Mouse (Mus musculus): ENCODE data around the gene Gprc5a. TPM values are rescaled to one million over a fixed set of nuclear protein-coding genes. Genes with fewer than 3 reads are reported as not detected.

Gprc5a gene
- polyA plus RNA-seq, 1 experiment from 2014 or later: 0.95 TPM

GRCm38 (mm10) chr6:135085703-135086102, 20.3 kb downstream of the Gprc5a start:
- H3K9ac ChIP-seq (ENCODE audit: low read length): no peak overlapping the region
- H3K27ac ChIP-seq (ENCODE audit: low read depth, low read length): no peak overlapping the region
- no peak overlapping the region for H3K4me3 ChIP-seq (ENCODE audit: low read depth, low read length)
- no peaks in the 10 kb centered on the region for H3K36me3 ChIP-seq (ENCODE audit: control insufficient read depth, insufficient read depth, low read length)
- 0 out of 2 replicates have a peak, but pooled peaks cover 3% of the 10 kb centered on the region for H3K4me1 ChIP-seq (ENCODE audit: control insufficient read depth, insufficient read depth, low read length)
- no peaks in the 10 kb centered on the region for H3K27me3 ChIP-seq (replicated peaks; ENCODE audit: control insufficient read depth, insufficient read depth, low read length)
- ATAC-seq (no peak), DNase-seq (ENCODE audit: low spot score) (no peak)
- no peak overlapping the region for H3K4me2 ChIP-seq (ENCODE audit: low read length)
- H3K9me3 ChIP-seq (replicated peaks; ENCODE audit: control insufficient read depth, low read length): no peaks in the 10 kb centered on the region
- WGBS: 86% methylated on average over 1 of the region's 1 CpGs

- Histone ChIP-seq H3K27me3 (replicated peaks; ENCODE audit: control insufficient read depth, insufficient read depth, low read length) (no peaks in the 10 kb centered on the region), H3K4me3 (ENCODE audit: low read depth, low read length) (no peak overlapping the region), H3K4me1 (ENCODE audit: control insufficient read depth, insufficient read depth, low read length) (0 out of 2 replicates have a peak, but pooled peaks cover 3% of the 10 kb centered on the region), H3K9ac (ENCODE audit: low read length) (peak overlapping the region; percentile 25; the same call in 1 of the 2 replicates), H3K27ac (ENCODE audit: low read depth, low read length) (no peak overlapping the region), H3K9me3 (replicated peaks; ENCODE audit: control insufficient read depth, low read length) (no peaks in the 10 kb centered on the region), H3K4me2 (ENCODE audit: low read length) (peak overlapping the region; percentile 40), H3K36me3 (ENCODE audit: control insufficient read depth, insufficient read depth, low read length) (no peaks in the 10 kb centered on the region)
- WGBS: 23% methylated on average over 19 of the region's 19 CpGs
- DNase-seq (ENCODE audit: low spot score): peak; percentile 93
- ATAC-seq: peak; percentile 86
Observed at GRCm38 (mm10) chr6:135087721-135088451, 22.4 kb downstream of the Gprc5a start.

GRCm38 (mm10) chr6:135089786-135090185, 24.3 kb downstream of the Gprc5a start:
- Histone ChIP-seq H3K4me1 (ENCODE audit: control insufficient read depth, insufficient read depth, low read length) (peaks cover 8% of the 10 kb centered on the region; the same call in 1 of the 2 replicates), H3K9ac (ENCODE audit: low read length) (no peak overlapping the region), H3K36me3 (ENCODE audit: control insufficient read depth, insufficient read depth, low read length) (no peaks in the 10 kb centered on the region), H3K4me3 (ENCODE audit: low read depth, low read length) (no peak overlapping the region), H3K27ac (ENCODE audit: low read depth, low read length) (no peak overlapping the region), H3K4me2 (ENCODE audit: low read length) (no peak overlapping the region), H3K27me3 (replicated peaks; ENCODE audit: control insufficient read depth, insufficient read depth, low read length) (no peaks in the 10 kb centered on the region), H3K9me3 (replicated peaks; ENCODE audit: control insufficient read depth, low read length) (no peaks in the 10 kb centered on the region)
- ATAC-seq: no peak
- no peak for DNase-seq (ENCODE audit: low spot score)
- 17% methylated on average over 8 of the region's 8 CpGs for WGBS

GRCm38 (mm10) chr6:135090661-135091060, 25.2 kb downstream of the Gprc5a start:
- Histone ChIP-seq H3K4me1 (ENCODE audit: control insufficient read depth, insufficient read depth, low read length) (peaks cover 8% of the 10 kb centered on the region; the same call in 1 of the 2 replicates), H3K4me3 (ENCODE audit: low read depth, low read length) (no peak overlapping the region), H3K9ac (ENCODE audit: low read length) (no peak overlapping the region), H3K4me2 (ENCODE audit: low read length) (no peak overlapping the region), H3K36me3 (ENCODE audit: control insufficient read depth, insufficient read depth, low read length) (no peaks in the 10 kb centered on the region), H3K27me3 (replicated peaks; ENCODE audit: control insufficient read depth, insufficient read depth, low read length) (no peaks in the 10 kb centered on the region), H3K27ac (ENCODE audit: low read depth, low read length) (no peak overlapping the region), H3K9me3 (replicated peaks; ENCODE audit: control insufficient read depth, low read length) (no peaks in the 10 kb centered on the region)
- ATAC-seq: no peak
- 69% methylated on average over 4 of the region's 4 CpGs for WGBS
- no peak for DNase-seq (ENCODE audit: low spot score)

GRCm38 (mm10) chr6:135092798-135093470, 27.5 kb downstream of the Gprc5a start:
- WGBS: 73% methylated on average over 12 of the region's 12 CpGs
- Histone ChIP-seq H3K4me2 (ENCODE audit: low read length) (no peak overlapping the region), H3K27me3 (replicated peaks; ENCODE audit: control insufficient read depth, insufficient read depth, low read length) (no peaks in the 10 kb centered on the region), H3K27ac (ENCODE audit: low read depth, low read length) (peak overlapping the region; percentile 72), H3K36me3 (ENCODE audit: control insufficient read depth, insufficient read depth, low read length) (no peaks in the 10 kb centered on the region), H3K9me3 (replicated peaks; ENCODE audit: control insufficient read depth, low read length) (no peaks in the 10 kb centered on the region), H3K9ac (ENCODE audit: low read length) (no peak overlapping the region), H3K4me1 (ENCODE audit: control insufficient read depth, insufficient read depth, low read length) (peaks cover 8% of the 10 kb centered on the region; the same call in 1 of the 2 replicates), H3K4me3 (ENCODE audit: low read depth, low read length) (no peak overlapping the region)
- DNase-seq (ENCODE audit: low spot score) (peak; percentile 66), ATAC-seq (peak; percentile 85)

- Histone ChIP-seq H3K36me3 (ENCODE audit: control insufficient read depth, insufficient read depth, low read length) (no peaks in the 10 kb centered on the region), H3K9me3 (replicated peaks; ENCODE audit: control insufficient read depth, low read length) (no peaks in the 10 kb centered on the region), H3K4me2 (ENCODE audit: low read length) (no peak overlapping the region), H3K4me3 (ENCODE audit: low read depth, low read length) (no peak overlapping the region), H3K4me1 (ENCODE audit: control insufficient read depth, insufficient read depth, low read length) (no peaks in the 10 kb centered on the region), H3K9ac (ENCODE audit: low read length) (no peak overlapping the region), H3K27me3 (replicated peaks; ENCODE audit: control insufficient read depth, insufficient read depth, low read length) (no peaks in the 10 kb centered on the region), H3K27ac (ENCODE audit: low read depth, low read length) (no peak overlapping the region)
- WGBS: 78% methylated on average over 15 of the region's 15 CpGs
- no peak for DNase-seq (ENCODE audit: low spot score)
- no peak for ATAC-seq
Observed at GRCm38 (mm10) chr6:135100787-135101472, 35.5 kb downstream of the Gprc5a start.

GRCm38 (mm10) chr6:135102736-135103303, 37.4 kb downstream of the Gprc5a start:
- H3K4me1 ChIP-seq (ENCODE audit: control insufficient read depth, insufficient read depth, low read length): no peaks in the 10 kb centered on the region
- no peaks in the 10 kb centered on the region for H3K27me3 ChIP-seq (replicated peaks; ENCODE audit: control insufficient read depth, insufficient read depth, low read length)
- no peak overlapping the region for H3K4me2 ChIP-seq (ENCODE audit: low read length)
- ATAC-seq (no peak), DNase-seq (ENCODE audit: low spot score) (no peak)
- H3K4me3 ChIP-seq (ENCODE audit: low read depth, low read length): no peak overlapping the region
- no peak overlapping the region for H3K27ac ChIP-seq (ENCODE audit: low read depth, low read length)
- WGBS: 85% methylated on average over 5 of the region's 5 CpGs
- H3K36me3 ChIP-seq (ENCODE audit: control insufficient read depth, insufficient read depth, low read length): no peaks in the 10 kb centered on the region
- H3K9me3 ChIP-seq (replicated peaks; ENCODE audit: control insufficient read depth, low read length): no peaks in the 10 kb centered on the region
- no peak overlapping the region for H3K9ac ChIP-seq (ENCODE audit: low read length)

GRCm38 (mm10) chr6:135107014-135107413, 41.6 kb downstream of the Gprc5a start:
- Histone ChIP-seq H3K9ac (ENCODE audit: low read length) (no peak overlapping the region), H3K4me2 (ENCODE audit: low read length) (no peak overlapping the region), H3K27me3 (replicated peaks; ENCODE audit: control insufficient read depth, insufficient read depth, low read length) (no peaks in the 10 kb centered on the region), H3K4me1 (ENCODE audit: control insufficient read depth, insufficient read depth, low read length) (no peaks in the 10 kb centered on the region), H3K27ac (ENCODE audit: low read depth, low read length) (no peak overlapping the region), H3K9me3 (replicated peaks; ENCODE audit: control insufficient read depth, low read length) (no peaks in the 10 kb centered on the region), H3K4me3 (ENCODE audit: low read depth, low read length) (no peak overlapping the region), H3K36me3 (ENCODE audit: control insufficient read depth, insufficient read depth, low read length) (no peaks in the 10 kb centered on the region)
- DNase-seq (ENCODE audit: low spot score) (no peak), ATAC-seq (no peak)
- WGBS: 90% methylated on average over 6 of the region's 6 CpGs

All from forebrain, embryonic 14.5 days (tissue).